Mouse (Mus musculus) midbrain, embryonic 14.5 days (tissue): Measurements from ENCODE around the gene Meaf6. TPM values are rescaled to one million over a fixed set of nuclear protein-coding genes. Genes with fewer than 3 reads are reported as not detected.

Experiments used
- ATAC-seq: fragments of 200-750 bp; cut with Nextera tagmentation; 2 replicates; pipeline ENCODE4 v1.8.0; 2017; ENCODE audit warnings: moderate number of reproducible peaks, moderate library complexity; ENCODE audit not compliant: low FRiP score, low TSS enrichment
- DNase-seq: peaks from one replicate; pipeline ENCODE4 v3.0.0-alpha.2; 2015
- H3K27ac ChIP-seq: fragments of 300-500 bp; sonication (generic); replicated peaks from 2 replicates; pipeline ENCODE4 v1.5.1; 2014; ENCODE audit warnings: mild to moderate bottlenecking, low read depth, low read length, moderate library complexity
- H3K27me3 ChIP-seq: fragments of 300-500 bp; sonication (generic); 2 replicates; pipeline ENCODE4 v1.6.1; 2014; ENCODE audit warnings: low read length, control low read depth, mixed read lengths; ENCODE audit not compliant: control insufficient read depth, insufficient read depth
- H3K36me3 ChIP-seq: fragments of 300-500 bp; sonication (generic); 2 replicates; pipeline ENCODE4 v1.6.1; 2014; ENCODE audit warnings: low read length, control low read depth; ENCODE audit not compliant: control insufficient read depth, insufficient read depth
- H3K4me1 ChIP-seq: fragments of 300-500 bp; sonication (generic); 2 replicates; pipeline ENCODE4 v1.6.1; 2014; ENCODE audit warnings: mild to moderate bottlenecking, antibody characterized with exemption, low read length, control low read depth; ENCODE audit not compliant: control insufficient read depth, insufficient read depth
- H3K4me2 ChIP-seq: fragments of 300-500 bp; sonication (generic); 2 replicates; pipeline ENCODE4 v1.6.1; 2014; ENCODE audit warnings: mild to moderate bottlenecking, low read length, moderate library complexity
- H3K4me3 ChIP-seq: fragments of 300-500 bp; sonication (generic); replicated peaks from 2 replicates; pipeline ENCODE4 v1.5.1; 2014; ENCODE audit warnings: low read depth, low read length
- H3K9ac ChIP-seq: fragments of 300-500 bp; sonication (generic); replicated peaks from 2 replicates; pipeline ENCODE4 v1.6.1; 2014; ENCODE audit warnings: mild to moderate bottlenecking, low read length, moderate library complexity
- H3K9me3 ChIP-seq: fragments of 300-500 bp; sonication (generic); 2 replicates; pipeline ENCODE4 v1.6.1; 2016; ENCODE audit warnings: low read length, control low read depth, mixed read lengths; ENCODE audit not compliant: control insufficient read depth
- WGBS: fragments of 180-500 bp; shearing (Covaris S2); extraction: QIAGEN DNeasy Blood & Tissue Kit; methylation state at CpG from one replicate; pipeline ENCODE4 v1.1.7; 2014; 5-methylcytosine and 5-hydroxymethylcytosine counted together
- polyA plus RNA-seq: library from polyadenylated mRNA; unstranded; fragments of >200 nt; fragmentation: Nextera tagmentation; extraction: Ambion mirVana; gene quantifications from 2 replicates; pipeline ENCODE4 v1.2.1, GENCODE M21; 2014

The Meaf6 gene
- polyA plus RNA-seq, 1 experiment from 2014 or later: 183 TPM

GRCm38 (mm10) chr4:125144211-125144610 lies 59.3 kb downstream of the Meaf6 start:
- H3K4me3 ChIP-seq: no peak overlapping the region
- H3K9ac ChIP-seq: no peak overlapping the region
- H3K9me3 ChIP-seq: no peaks in the 10 kb centered on the region
- no peak overlapping the region for H3K4me2 ChIP-seq
- H3K27me3 ChIP-seq: no peaks in the 10 kb centered on the region
- ATAC-seq: no peak
- WGBS: 80% methylated on average over 5 of the region's 5 CpGs
- H3K36me3 ChIP-seq: no peaks in the 10 kb centered on the region
- H3K4me1 ChIP-seq: no peaks in the 10 kb centered on the region; the same call in 1 of the 2 replicates
- no peak for DNase-seq
- no peak overlapping the region for H3K27ac ChIP-seq

DNA sequence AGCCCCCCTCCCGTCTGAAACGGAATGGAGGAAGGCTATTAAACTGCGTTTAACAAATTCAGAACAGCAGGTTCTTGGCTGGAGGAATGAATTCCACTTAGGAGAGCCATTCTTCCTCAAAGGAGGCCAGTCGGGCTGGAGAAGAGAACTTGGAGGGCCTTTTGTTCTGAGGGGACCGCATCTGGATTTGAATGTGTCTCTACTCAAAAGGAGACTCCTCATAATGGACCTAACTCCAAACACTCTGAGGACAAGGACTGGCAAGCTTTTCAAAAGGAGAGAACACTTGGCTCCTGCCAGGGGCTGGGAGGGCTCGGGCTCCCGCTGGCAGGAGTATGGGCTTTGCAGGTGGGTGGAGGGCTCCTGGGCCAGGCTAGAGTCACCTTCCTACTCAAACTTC lies 59.7 kb downstream of the Meaf6 start:
- DNase-seq: no peak
- H3K9ac ChIP-seq: no peak overlapping the region

GRCm38 (mm10) chr4:125145213-125145612 lies 60.3 kb downstream of the Meaf6 start:
- H3K4me2 ChIP-seq: no peak overlapping the region
- no peaks in the 10 kb centered on the region; the same call in 1 of the 2 replicates for H3K4me1 ChIP-seq
- no peak overlapping the region for H3K9ac ChIP-seq
- no peak for ATAC-seq
- H3K4me3 ChIP-seq: no peak overlapping the region
- no peak overlapping the region for H3K27ac ChIP-seq
- DNase-seq: no peak
- no peaks in the 10 kb centered on the region for H3K27me3 ChIP-seq
- no peaks in the 10 kb centered on the region for H3K36me3 ChIP-seq
- no peaks in the 10 kb centered on the region for H3K9me3 ChIP-seq
- 33% methylated on average over 10 of the region's 10 CpGs for WGBS

More for the DNA sequence above, 59.7 kb downstream of the Meaf6 start:
- no peak for ATAC-seq
- H3K27me3 ChIP-seq: no peaks in the 10 kb centered on the region
- H3K4me2 ChIP-seq: no peak overlapping the region
- WGBS: 11% methylated on average over 7 of the region's 7 CpGs
- no peaks in the 10 kb centered on the region for H3K9me3 ChIP-seq
- H3K27ac ChIP-seq: no peak overlapping the region
- no peaks in the 10 kb centered on the region; the same call in 1 of the 2 replicates for H3K4me1 ChIP-seq
- H3K4me3 ChIP-seq: no peak overlapping the region
- no peaks in the 10 kb centered on the region for H3K36me3 ChIP-seq

- Histone ChIP-seq H3K9ac (no peak overlapping the region), H3K4me1 (no peaks in the 10 kb centered on the region; the same call in 1 of the 2 replicates), H3K36me3 (no peaks in the 10 kb centered on the region), H3K27ac (no peak overlapping the region), H3K4me2 (no peak overlapping the region), H3K4me3 (no peak overlapping the region), H3K9me3 (no peaks in the 10 kb centered on the region), H3K27me3 (no peaks in the 10 kb centered on the region)
- ATAC-seq: no peak
- 88% methylated on average over 4 of the region's 4 CpGs for WGBS
- DNase-seq: no peak
Measured at GRCm38 (mm10) chr4:125147970-125148369, 63.0 kb downstream of the Meaf6 start.

DNA sequence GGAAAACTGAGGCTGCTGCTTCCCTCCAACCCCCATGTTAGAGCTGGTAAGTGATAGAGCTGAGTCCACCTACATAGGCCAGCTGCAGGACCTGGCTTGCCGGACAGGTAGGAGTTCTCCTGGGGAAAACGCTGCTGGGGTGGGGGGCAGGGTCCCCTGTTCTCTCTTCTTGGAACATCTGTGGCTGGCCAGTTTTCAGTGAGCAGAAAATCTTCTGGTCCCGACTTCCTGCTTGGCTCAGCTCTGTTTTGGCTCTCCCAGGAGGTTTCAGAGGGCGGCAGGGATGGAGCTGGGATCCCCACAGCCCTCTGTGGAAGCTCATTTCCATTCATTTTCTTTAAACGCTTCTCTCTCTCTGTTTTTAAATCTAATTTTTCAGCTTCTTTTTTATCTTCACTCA lies 64.5 kb downstream of the Meaf6 start:
- no peaks in the 10 kb centered on the region for H3K9me3 ChIP-seq
- H3K27ac ChIP-seq: no peak overlapping the region
- H3K27me3 ChIP-seq: no peaks in the 10 kb centered on the region
- no peak overlapping the region for H3K9ac ChIP-seq
- ATAC-seq (no peak), DNase-seq (no peak)
- H3K4me3 ChIP-seq: no peak overlapping the region
- H3K4me1 ChIP-seq: no peaks in the 10 kb centered on the region; the same call in 1 of the 2 replicates
- WGBS: 33% methylated on average over 5 of the region's 5 CpGs
- no peaks in the 10 kb centered on the region for H3K36me3 ChIP-seq
- no peak overlapping the region for H3K4me2 ChIP-seq

GRCm38 (mm10) chr4:125152469-125152868 lies 67.5 kb downstream of the Meaf6 start:
- H3K9ac ChIP-seq: no peak overlapping the region
- H3K4me3 ChIP-seq: no peak overlapping the region
- no peaks in the 10 kb centered on the region for H3K4me1 ChIP-seq
- ATAC-seq: no peak
- no peaks in the 10 kb centered on the region for H3K9me3 ChIP-seq
- no peaks in the 10 kb centered on the region for H3K27me3 ChIP-seq
- no peak overlapping the region for H3K4me2 ChIP-seq
- 93% methylated on average over 6 of the region's 6 CpGs for WGBS
- DNase-seq: no peak
- H3K36me3 ChIP-seq: no peaks in the 10 kb centered on the region
- no peak overlapping the region for H3K27ac ChIP-seq

- Histone ChIP-seq H3K9me3 (no peaks in the 10 kb centered on the region), H3K4me3 (no peak overlapping the region), H3K36me3 (no peaks in the 10 kb centered on the region), H3K4me1 (no peaks in the 10 kb centered on the region), H3K9ac (no peak overlapping the region), H3K4me2 (no peak overlapping the region), H3K27me3 (no peaks in the 10 kb centered on the region), H3K27ac (no peak overlapping the region)
- ATAC-seq (no peak), DNase-seq (peak; percentile 23)
- WGBS: 53% methylated on average over 4 of the region's 4 CpGs
Measured at GRCm38 (mm10) chr4:125153659-125154241, 68.8 kb downstream of the Meaf6 start.

DNA sequence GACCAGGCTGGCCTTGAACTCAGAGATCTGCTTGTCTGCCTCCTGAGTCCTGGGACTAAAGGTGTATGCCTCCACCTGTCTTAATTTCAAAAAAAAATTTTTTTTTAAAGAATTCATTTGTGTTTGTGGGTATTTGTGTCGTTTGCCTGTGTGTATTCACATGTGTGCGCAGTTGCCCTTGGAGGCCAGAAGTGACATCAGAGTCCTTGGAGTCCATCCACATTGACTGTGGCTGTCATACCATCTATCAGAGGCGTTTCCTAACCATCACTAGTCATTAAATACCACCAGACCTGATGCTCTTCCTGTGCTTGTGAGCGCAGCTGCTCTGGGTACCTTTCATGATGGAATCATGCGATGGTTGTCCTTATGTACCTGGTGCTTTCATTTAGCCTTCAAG lies 70.7 kb downstream of the Meaf6 start:
- no peak overlapping the region for H3K27ac ChIP-seq
- ATAC-seq (no peak), DNase-seq (no peak)
- H3K4me3 ChIP-seq: no peak overlapping the region
- no peaks in the 10 kb centered on the region for H3K36me3 ChIP-seq
- 89% methylated on average over 5 of the region's 5 CpGs for WGBS
- no peak overlapping the region for H3K9ac ChIP-seq
- H3K4me2 ChIP-seq: no peak overlapping the region
- H3K9me3 ChIP-seq: no peaks in the 10 kb centered on the region
- H3K4me1 ChIP-seq: 0 out of 2 replicates have a peak, but pooled peaks cover 2% of the 10 kb centered on the region
- no peaks in the 10 kb centered on the region for H3K27me3 ChIP-seq

GRCm38 (mm10) chr4:125157322-125157721 lies 72.4 kb downstream of the Meaf6 start:
- Histone ChIP-seq H3K4me1 (0 out of 2 replicates have a peak, but pooled peaks cover 4% of the 10 kb centered on the region), H3K9ac (no peak overlapping the region), H3K4me2 (no peak overlapping the region), H3K27ac (no peak overlapping the region), H3K27me3 (no peaks in the 10 kb centered on the region), H3K4me3 (no peak overlapping the region), H3K36me3 (no peaks in the 10 kb centered on the region), H3K9me3 (no peaks in the 10 kb centered on the region)
- ATAC-seq (no peak), DNase-seq (no peak)
- WGBS: 81% methylated on average over 3 of the region's 3 CpGs
